ENCODE assay signal across 17 mouse cellular contexts in genomic region chr13:60336196-60336595, GRCm38 (mm10).
DNase-seq lines count a peak whose midpoint lies in the region; ATAC-seq and TF ChIP-seq lines count a peak whose summit lies in the region.
"Had no signal": no experiment of that assay in that cellular context is flagged by ENCODE, and none has a peak within 500 bp of the region (broad histone marks: within the 10 kb centered on the region; RNA-seq: fewer than 3 reads in every experiment).

No protein-coding gene starts in this region.

- DNase-seq in forebrain, embryonic 10.5 days (ENCODE audit: extremely low spot score, low spot score), result no peak
- peak; percentile 14 for DNase-seq in kidney, adult 11 months
- DNase-seq in kidney, postnatal 14 days, result no peak
- DNase-seq in lung, embryonic 14.5 days, result no peak
- DNase-seq in lung, postnatal 25 days (ENCODE audit: low spot score), result no peak
- no peak for DNase-seq in left cerebral cortex, postnatal 25 days (ENCODE audit: low spot score in 2 of 2)
- DNase-seq: cerebellum, postnatal 10 days; embryo, embryonic 11 days; gastrocnemius, postnatal 10 days; heart, postnatal 4 days; right cerebral cortex, postnatal 4 days; thymus, adult 18-20 months had no signal

- no peak for ATAC-seq in forebrain, embryonic 16.5 days
- ATAC-seq in lung, embryonic 14.5 days (ENCODE audit: insufficient read depth), result no peak
- ATAC-seq: forebrain, embryonic 15.5 days; midbrain, embryonic 16.5 days had no signal

- no peak overlapping the region for H3K4me2 ChIP-seq in forebrain, embryonic 16.5 days (ENCODE audit: low read length)
- H3K4me2 ChIP-seq in lung, embryonic 14.5 days, result no peak overlapping the region
- H3K4me2 ChIP-seq: forebrain, embryonic 15.5 days had no signal

- intact Hi-C loops in left cerebral cortex, postnatal 25 days (cut with DNase I), result loop anchor here (5.0 kb wide), 1 partner anchor 159 kb away; the partner anchor contains the start of gene Gas1

- H3K4me3 ChIP-seq in forebrain, embryonic 10.5 days, result no peak overlapping the region
- H3K4me3 ChIP-seq in forebrain, embryonic 16.5 days (replicated peaks; ENCODE audit: low read length), result no peak overlapping the region
- no peak overlapping the region for H3K4me3 ChIP-seq in lung, embryonic 14.5 days (ENCODE audit: low read depth, low read length)
- H3K4me3 ChIP-seq in small intestine, adult 2 months (ENCODE audit: low read depth, low read length), result no peak overlapping the region
- H3K4me3 ChIP-seq: forebrain, embryonic 15.5 days had no signal

- 86% methylated on average over 1 of the region's 1 CpGs for WGBS in forebrain, embryonic 10.5 days
- 91% methylated on average over 1 of the region's 1 CpGs for WGBS in forebrain, embryonic 16.5 days
- WGBS in lung, embryonic 14.5 days, result 48% methylated on average over 1 of the region's 1 CpGs
- WGBS in small intestine, adult 2 months, result 27% methylated on average over 1 of the region's 1 CpGs

- H3K36me3 ChIP-seq in forebrain, embryonic 10.5 days (replicated peaks), result no peaks in the 10 kb centered on the region
- H3K36me3 ChIP-seq in forebrain, embryonic 16.5 days (ENCODE audit: control insufficient read depth, insufficient read depth), result no peaks in the 10 kb centered on the region
- no peaks in the 10 kb centered on the region for H3K36me3 ChIP-seq in lung, embryonic 14.5 days (ENCODE audit: insufficient read depth)
- H3K36me3 ChIP-seq in small intestine, adult 2 months (ENCODE audit: control insufficient read depth, insufficient read depth, low read length), result no peaks in the 10 kb centered on the region
- H3K36me3 ChIP-seq: forebrain, embryonic 15.5 days had no signal

- H3K9me3 ChIP-seq in forebrain, embryonic 10.5 days, result peaks cover 5% of the 10 kb centered on the region; the same call in 1 of the 2 replicates
- H3K9me3 ChIP-seq in forebrain, embryonic 16.5 days (ENCODE audit: control insufficient read depth, low read length), result no peaks in the 10 kb centered on the region
- no peaks in the 10 kb centered on the region for H3K9me3 ChIP-seq in lung, embryonic 14.5 days (ENCODE audit: low read depth, low read length)
- H3K9me3 ChIP-seq: forebrain, embryonic 15.5 days had no signal

- H3K4me1 ChIP-seq in forebrain, embryonic 10.5 days, result peaks cover 12% of the 10 kb centered on the region; the same call in 1 of the 2 replicates
- no peaks in the 10 kb centered on the region for H3K4me1 ChIP-seq in forebrain, embryonic 16.5 days (replicated peaks; ENCODE audit: control insufficient read depth, insufficient read depth, low read length)
- H3K4me1 ChIP-seq in lung, embryonic 14.5 days (ENCODE audit: insufficient read depth), result 0 out of 2 replicates have a peak, but pooled peaks cover 4% of the 10 kb centered on the region
- H3K4me1 ChIP-seq in small intestine, adult 2 months (ENCODE audit: control insufficient read depth, insufficient read depth, insufficient read length, low read length), result no peaks in the 10 kb centered on the region
- H3K4me1 ChIP-seq: forebrain, embryonic 15.5 days had no signal

- no peaks in the 10 kb centered on the region for H3K27me3 ChIP-seq in forebrain, embryonic 10.5 days (ENCODE audit: poor library complexity, severe bottlenecking)
- H3K27me3 ChIP-seq in forebrain, embryonic 16.5 days (replicated peaks; ENCODE audit: control insufficient read depth, insufficient read depth, low read length), result no peaks in the 10 kb centered on the region
- H3K27me3 ChIP-seq in lung, embryonic 14.5 days (ENCODE audit: insufficient read depth, low read length), result no peaks in the 10 kb centered on the region
- H3K27me3 ChIP-seq in small intestine, adult 2 months (ENCODE audit: control insufficient read depth, insufficient read depth, low read length), result no peaks in the 10 kb centered on the region
- H3K27me3 ChIP-seq: CH12.LX; forebrain, embryonic 15.5 days had no signal

- 0 out of 2 replicates have a peak overlapping the region, but pooled peaks have one; percentile 11 for H3K27ac ChIP-seq in forebrain, embryonic 10.5 days
- no peak overlapping the region for H3K27ac ChIP-seq in forebrain, embryonic 16.5 days (ENCODE audit: low read length)
- no peak overlapping the region for H3K27ac ChIP-seq in lung, embryonic 14.5 days (ENCODE audit: low read depth)
- H3K27ac ChIP-seq in small intestine, adult 2 months (ENCODE audit: insufficient read depth, low read depth, low read length), result no peak overlapping the region
- H3K27ac ChIP-seq: forebrain, embryonic 15.5 days had no signal

- no peak for TF ChIP-seq POLR2A in small intestine, adult 2 months (IDR thresholded peaks at IDR 0.05; ENCODE audit: low read depth, low read length)

- peak; percentile 46 for TF ChIP-seq CTCF in lung, embryonic 14.5 days (IDR thresholded peaks at IDR 0.05; ENCODE audit: low read depth)
- peak; percentile 10; the same call in 1 of the 2 replicates for TF ChIP-seq CTCF in small intestine, adult 2 months (IDR thresholded peaks at IDR 0.05; ENCODE audit: extremely low read depth, insufficient read length, insufficient replicate concordance, low read depth, low read length)

- no peak overlapping the region for H3K9ac ChIP-seq in forebrain, embryonic 16.5 days (replicated peaks; ENCODE audit: low read depth, low read length)
- H3K9ac ChIP-seq in lung, embryonic 14.5 days, result no peak overlapping the region
- H3K9ac ChIP-seq: forebrain, embryonic 15.5 days had no signal
